Mouse (Mus musculus) induced T-regulatory cell, adult 2 months (primary cell): ENCODE measurements at regions not wholly inside any gene's neighbourhood (a gene's known extent, or its start where the extent isn't known, plus 50 kb on each side); places are given as distances from the start of the nearest gene placed in this dataset.
"Not testable (repeated sequence)": the region's sequence is repeated elsewhere in the genome, so short reads cannot be mapped to it uniquely, and the experiment has no call there.

ENCODE experiments used
- DNase-seq: peaks from one replicate; pipeline ENCODE4 v3.0.0-alpha.2; 2012; ENCODE audit warnings: low read depth

DNA sequence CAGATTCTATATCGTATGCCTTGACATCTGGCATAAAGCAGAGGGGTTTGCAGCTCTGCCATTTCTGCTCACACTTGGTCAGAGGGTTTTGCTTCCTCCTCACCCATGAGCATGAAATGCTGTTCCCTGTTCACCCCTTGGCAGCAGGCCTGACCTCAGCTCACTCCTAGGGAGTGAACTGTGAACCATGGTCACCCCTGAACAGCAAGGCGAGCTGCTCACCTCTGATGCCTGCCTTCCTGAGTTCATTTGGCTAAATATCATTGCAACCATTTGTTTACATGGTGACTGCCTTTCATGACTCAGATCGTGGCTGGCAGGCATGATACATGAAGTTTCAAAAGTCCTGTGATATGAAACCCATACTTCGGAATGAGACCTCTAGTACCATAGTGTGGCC lies 418.2 kb downstream of the Tcerg1l start:
- no peak for DNase-seq

DNA sequence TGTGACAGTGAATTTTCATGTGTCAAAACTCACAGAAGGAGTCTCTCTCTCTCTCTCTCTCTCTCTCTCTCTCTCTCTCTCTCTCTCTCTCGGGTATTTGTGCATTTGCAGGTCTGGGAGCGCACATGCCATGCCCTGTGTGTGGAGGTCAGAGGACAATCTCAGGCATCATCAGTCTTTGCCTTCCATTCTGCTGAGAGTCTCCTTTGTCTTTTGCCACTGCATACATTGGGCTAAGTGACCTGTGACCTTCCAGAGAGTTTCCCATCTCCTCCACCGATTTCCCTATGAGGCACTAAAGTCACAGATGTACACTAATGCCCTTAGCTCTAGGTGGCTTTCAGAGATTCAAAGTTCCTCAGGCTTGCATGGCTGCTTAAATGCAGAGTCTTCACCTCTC lies 391.7 kb downstream of the Tcerg1l start:
- DNase-seq: no peak

DNA sequence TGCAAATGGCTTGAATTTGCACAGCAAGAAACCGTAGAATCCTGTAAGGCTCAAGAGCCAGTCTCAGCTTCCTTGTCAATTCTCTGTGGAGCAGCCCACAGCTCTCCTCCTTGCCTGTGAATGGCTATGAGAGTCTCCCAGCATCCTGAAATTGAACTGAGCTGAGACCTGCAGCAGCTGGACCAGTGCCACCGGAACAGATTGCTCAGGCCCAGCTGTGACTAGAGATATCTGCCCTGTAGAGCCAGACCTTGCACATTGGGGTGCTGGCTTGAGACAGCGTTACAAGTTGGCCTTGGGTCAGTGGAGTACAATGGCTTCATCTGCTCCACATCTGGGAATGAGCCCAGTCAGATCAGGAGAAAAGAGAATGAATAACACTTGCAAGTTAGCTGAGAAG lies 390.6 kb downstream of the Tcerg1l start:
- no peak for DNase-seq

DNA sequence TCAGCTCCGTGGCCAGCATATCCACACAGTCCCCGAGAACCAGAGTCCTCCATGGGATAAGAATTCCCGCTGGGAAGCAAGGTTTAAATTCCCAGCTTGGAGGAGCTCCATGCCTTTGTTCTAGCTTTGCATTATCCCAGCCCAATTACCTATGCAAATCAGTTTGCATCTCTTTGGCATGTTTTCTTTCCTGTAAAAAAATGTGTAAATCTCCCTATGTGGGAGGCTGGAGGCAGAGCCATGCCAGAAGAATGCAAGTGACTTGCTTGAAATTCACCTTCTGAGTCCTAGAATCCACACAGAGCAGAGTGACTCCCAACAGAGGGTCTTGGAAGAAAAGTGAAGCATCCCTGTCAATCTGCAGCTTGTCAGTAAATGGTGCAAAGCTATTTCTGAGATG lies 388.9 kb downstream of the Tcerg1l start:
- DNase-seq: no peak

DNA sequence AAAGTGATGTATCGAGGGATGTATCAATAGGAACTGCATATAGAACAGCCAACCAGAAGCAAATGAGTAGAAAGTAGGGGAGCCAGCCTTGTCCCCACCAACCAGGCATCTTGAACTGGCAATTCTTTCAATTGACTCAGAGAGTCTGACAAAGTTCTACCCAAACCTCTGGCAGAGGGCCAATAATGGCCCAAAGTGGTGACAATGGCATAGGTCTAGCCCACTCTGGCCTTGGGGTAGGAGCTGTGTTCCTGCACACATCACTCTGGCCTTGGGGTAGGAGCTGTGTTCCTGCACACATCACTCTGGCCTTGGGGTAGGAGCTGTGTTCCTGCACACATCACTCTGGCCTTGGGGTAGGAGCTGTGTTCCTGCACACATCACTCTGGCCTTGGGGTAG lies 373.5 kb downstream of the Tcerg1l start:
- not testable (repeated sequence) for DNase-seq

DNA sequence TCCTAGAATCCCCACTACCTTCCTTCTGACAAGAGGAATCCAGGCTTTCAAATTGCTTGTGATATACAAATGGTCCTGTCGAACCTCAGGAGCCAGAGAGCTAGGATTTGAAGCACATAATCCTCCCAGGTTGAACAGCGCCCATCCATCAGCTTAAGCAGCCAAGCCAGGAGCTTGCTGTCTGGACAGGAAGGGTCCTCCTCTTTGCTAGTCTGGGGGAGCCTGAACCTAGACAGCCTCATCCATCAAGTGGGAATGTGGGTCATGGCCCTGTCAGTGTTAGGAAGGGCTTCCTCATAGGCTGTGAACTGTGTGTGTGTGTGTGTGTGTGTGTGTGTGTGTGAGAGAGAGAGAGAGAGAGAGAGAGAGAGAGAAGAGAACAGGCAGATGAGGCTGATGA lies 345.8 kb downstream of the Tcerg1l start:
- no peak for DNase-seq

DNA sequence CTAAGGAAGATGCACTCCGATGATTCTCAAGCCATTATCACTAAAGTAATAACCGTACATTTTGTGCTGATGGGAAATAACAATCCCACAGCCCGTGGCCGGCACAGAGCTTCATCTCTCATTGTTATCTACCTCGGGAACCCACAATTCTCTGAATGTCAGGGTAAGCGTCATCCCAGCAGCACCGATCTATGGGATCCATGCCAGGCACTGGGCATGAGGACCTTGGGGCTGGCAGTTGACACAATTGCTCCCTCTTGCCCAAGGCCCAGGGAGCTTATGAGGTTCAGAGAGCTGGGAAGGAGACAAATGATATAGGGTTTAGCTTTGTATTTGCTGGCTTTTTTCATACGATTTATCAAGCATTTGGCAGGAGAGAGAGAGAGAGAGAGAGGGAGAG lies 342.8 kb downstream of the Tcerg1l start:
- DNase-seq: no peak

DNA sequence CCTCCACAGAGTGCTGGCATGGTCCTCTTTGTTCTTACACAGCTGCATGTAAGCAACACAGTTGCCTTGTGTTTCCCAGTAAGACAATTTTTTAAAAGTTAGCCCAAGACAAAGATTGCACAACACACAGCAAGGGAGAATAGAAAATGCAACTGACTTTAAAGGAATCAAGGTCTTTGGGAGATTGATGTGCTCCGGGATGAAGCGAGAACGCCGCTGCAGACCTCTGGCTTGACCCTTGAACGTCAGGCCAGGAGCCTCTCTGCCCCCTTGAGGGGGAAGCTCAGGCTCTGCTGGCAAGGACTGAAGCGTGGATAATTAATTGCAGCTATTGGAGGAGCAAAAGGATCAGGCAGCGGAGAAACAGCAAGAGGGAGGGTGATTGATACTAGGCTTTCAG lies 336.4 kb downstream of the Tcerg1l start:
- no peak for DNase-seq

DNA sequence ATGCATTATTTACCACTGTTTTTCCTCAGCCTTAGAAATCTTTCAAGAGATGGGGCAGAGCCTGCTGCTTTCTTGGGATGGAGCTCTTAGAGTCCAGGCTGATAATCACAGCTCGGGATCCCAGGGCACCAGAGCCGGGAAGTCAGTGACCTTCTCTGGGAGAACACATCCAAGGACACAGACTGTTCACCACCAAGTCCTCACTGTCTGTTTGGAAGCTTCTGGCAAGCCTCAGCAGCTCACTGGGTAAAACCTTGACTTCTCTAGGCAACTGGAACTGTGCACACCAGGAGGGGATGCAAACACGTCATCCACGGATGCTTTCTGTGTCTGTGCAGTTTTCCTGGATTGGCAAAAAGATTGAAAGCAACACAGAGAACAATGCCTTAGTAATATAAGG lies 330.6 kb downstream of the Tcerg1l start:
- DNase-seq: no peak

DNA sequence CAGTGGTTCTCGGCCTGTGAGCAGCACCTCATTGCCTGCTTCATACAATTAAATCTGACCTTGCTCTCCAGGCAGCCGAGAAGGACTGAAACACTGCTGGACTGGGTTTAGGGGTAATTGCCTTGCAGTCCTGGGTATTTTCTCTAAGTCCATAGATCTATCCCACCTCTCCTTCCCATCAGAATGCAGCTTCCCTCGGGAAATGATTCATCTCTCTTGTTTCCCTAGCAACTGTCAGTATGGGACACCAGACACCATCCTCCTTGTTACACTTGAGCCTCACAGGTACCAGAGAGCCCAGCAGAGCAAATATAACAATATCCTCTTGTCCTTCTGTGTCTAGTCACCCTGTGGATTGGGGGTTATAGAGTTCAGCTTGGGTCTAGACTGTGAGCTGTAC lies 322.3 kb downstream of the Tcerg1l start:
- DNase-seq: no peak

DNA sequence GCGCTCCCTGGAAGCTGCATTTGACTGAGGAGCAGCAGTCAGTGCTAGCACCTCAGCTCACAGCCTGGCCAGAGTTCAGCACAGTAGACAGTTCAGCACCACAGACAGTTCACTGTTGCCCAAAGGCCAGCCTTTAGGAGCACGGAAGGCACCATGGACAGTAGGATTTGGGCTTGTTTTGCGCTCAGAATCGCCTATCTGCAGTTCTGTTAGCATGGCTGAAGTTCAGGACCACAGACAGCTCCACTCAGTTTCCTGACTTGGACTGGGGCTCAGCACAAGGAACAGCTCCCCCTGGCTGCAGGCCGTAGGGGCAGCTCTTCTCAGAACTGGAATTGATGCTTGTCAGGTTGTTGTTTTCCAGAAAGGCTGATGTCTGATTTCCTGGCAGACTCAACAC lies 313.6 kb downstream of the Tcerg1l start:
- DNase-seq: peak; percentile 4

DNA sequence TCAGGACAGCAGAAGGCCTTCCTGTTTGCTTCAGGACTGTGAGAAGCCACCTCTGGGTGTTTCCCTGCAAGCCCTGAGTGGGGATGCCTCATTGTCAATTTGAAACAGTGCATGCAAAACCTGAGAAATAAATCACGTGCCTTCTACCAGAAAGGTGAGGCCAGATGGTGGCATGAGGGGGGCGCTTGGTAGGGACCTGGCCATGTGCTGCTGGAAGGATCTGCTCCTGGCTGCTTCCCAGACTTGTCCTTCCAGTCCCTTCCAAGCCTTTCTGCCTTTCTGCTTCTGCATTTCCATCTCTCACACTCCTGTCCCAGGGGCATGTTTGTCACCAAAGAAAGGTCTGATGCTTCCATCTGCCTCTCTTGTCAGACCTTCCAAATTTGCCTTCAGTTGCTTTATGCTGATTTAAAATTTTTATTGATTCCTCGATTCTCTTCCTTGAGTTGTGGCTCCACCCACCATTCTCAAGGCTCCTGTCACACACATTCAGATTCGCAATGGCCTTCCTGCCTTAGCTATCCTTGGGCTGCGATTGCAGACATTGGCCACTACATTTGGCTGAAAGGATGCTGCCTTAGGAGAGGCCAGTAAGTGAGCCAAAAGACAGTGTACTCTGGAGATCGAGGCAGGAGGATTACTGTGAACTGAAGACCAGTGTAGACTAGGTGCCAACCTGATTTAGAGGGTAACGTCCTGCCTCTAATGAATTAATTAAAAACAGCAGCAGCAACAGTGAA lies 289.9 kb downstream of the Tcerg1l start:
- no peak for DNase-seq

DNA sequence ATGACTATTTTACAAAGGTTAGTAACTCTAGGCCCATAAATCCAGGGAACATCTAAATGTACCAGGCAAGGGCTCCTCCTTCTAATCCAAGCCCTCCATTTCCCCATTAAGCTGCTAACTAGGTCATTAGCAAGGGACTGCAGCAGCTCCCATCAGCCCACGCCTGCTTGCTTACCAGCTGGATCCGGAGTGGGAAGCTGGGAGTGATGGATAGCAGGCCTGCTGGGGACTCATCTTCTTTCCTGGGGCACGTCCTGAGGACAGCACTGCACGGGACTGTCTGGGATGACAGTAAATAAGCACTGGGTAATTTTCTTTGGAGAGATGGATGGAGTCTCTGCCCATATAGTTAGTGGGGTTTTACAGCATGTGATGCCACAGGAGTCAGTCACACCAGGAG lies 276.0 kb downstream of the Tcerg1l start:
- no peak for DNase-seq

DNA sequence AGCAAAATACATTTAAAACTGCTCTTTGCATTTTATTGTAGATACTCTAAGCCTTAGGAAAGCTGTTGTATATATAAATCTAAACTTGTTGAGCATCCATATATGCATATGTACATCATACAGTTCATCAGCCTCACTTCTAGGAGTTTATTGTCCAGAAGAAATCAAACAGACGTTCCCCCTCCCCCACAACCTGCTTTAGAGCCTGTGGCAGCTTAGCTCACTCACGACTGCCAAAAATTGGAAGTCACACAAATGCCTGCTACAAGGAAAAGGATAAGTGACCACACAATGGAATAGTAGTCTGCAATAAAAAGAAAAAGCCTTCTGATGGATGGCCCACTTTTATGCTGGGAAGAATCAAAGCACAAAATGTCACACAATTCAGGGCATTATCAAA lies 267.8 kb downstream of the Tcerg1l start:
- no peak for DNase-seq

DNA sequence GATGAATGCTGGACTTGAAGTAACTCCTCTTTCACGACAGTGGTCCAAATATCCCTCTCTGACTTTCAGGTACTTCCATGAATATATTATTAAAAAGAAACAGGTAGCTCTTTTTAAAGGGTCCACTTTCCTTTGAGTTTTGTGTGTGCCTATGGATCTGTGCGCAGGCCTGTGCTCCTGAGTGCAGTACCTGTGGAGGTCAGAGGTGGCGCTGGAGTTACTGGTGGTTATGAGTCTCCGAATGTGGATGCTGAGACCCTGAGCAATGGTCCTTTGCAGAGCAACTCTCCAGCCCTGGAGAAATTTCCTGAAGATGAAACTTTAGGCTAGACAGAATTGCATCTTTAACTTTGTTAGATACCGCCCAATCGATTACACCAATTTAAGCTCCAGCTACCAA lies 264.1 kb downstream of the Tcerg1l start:
- DNase-seq: no peak

DNA sequence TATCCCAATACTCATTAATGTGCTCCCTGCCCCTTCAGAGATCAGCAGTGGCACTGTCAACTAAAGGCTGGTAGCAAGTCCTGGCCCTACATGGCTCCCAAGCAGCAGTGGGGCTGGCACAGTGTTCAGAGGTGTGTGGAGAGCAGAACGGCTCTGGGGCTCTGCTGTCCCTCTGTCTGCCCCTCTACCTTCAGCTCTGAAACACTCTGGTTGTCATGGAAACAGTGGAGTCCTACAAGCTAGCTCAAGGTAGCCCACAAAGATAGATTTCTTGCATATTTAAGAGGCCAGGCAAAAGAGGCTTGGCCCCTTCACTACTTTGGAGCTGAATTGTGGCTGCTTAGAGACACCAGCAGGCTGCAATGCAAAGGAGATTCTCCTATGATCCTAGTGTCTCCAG lies 259.6 kb downstream of the Tcerg1l start:
- no peak for DNase-seq

DNA sequence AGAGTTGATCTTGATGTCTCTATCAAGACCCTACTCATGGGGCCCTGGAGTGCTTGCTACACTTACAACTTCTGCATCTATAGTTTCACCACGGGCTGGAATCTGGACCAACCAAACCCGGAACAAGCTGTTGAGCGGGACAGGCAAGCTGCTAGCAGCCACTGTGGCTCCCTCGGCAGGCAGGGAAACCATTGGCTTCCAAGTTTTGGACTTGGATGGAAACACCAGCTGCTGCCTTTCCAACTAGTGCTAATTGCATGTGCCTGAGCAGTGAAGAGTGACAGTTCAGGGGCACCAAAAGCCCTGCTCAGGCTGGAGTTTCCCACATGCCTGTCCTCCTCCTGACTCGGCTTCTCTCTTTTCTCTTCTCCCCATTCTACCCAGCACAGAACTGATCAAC lies 257.8 kb downstream of the Tcerg1l start:
- DNase-seq: no peak

DNA sequence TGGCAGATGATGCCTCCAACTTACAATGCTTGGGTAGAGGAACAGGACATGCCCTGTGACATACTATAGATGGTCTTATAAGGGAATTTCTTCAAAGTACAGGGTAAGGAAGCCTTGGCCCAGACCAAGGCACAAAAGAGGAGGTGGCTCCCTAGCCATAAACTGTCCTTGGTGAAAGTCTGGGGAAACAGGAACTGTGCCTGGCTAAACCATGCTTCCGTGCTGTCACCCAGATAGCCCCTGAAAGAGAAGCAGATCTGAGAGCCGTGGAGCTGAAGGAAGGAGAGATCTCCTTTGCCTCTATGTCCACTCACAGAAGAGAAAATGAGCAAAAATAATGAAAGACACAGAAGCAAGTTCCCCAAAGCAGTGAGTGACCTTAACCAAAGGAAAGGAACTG lies 248.0 kb downstream of the Tcerg1l start:
- no peak for DNase-seq

DNA sequence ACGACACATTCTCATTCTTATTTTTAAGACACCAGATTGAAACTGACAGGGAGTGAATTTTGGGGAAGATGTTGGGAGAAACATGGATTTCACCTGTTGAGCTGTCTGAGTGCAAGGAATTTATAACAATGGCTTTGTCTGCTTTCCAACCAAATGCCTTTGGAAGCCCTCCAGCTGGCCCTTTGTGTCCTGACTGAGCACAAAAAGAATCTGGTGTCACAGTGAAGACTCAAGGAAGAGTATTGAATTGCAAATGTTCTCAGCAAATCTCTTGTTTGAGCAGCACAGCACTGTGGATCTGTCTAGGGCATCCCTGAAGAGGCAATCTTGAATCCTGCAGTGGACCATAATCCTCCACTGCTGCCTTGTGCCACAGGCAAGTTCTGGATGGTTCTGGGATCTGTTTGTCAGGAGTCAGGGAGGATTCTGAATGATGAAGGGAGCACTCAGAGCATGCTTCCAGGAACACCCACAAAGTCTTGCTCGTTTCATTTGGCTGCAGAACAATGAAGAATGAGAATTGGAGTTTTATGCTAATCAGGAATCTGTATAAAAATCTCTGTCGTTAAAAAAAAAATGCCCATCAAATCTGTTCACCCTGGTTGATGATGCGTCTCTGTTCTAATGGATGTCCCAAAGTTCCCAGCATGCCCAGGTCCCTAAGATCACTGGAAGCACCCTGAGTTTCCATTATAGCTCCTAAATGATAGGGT lies 243.9 kb downstream of the Tcerg1l start:
- DNase-seq: no peak
